Mouse (Mus musculus) MEL (cell line): ENCODE measurements around the gene Tgfb1.

Source experiments
- CTCF ChIP-seq, 3 experiments: IDR thresholded peaks in 2 of 3; conservative IDR thresholded peaks in 1 of 3; 2 replicates each; pipeline ENCODE4 v1.5.1; 2011 to 2012; ENCODE audit warnings: low read length in 3 of 3, low read depth in 2 of 3, mild to moderate bottlenecking in 2 of 3, improper control_type of control experiment in 1 of 3, inconsistent platforms in 1 of 3, mixed read lengths in 1 of 3, moderate library complexity in 1 of 3; ENCODE audit not compliant: control insufficient read depth in 1 of 3, insufficient read depth in 1 of 3, poor library complexity in 1 of 3, severe bottlenecking in 1 of 3
- GABPA ChIP-seq: IDR thresholded peaks from 2 replicates; pipeline ENCODE4 v1.6.1; 2012; ENCODE audit warnings: low read depth, mild to moderate bottlenecking, inconsistent platforms, low read length, improper control_type of control experiment, moderate library complexity
- GATA1 ChIP-seq: IDR thresholded peaks from 2 replicates; pipeline ENCODE4 v1.6.1; 2011; ENCODE audit warnings: low read depth, low read length, improper control_type of control experiment
- POLR2A ChIP-seq, 2 experiments: IDR thresholded peaks; 2 replicates each; pipeline ENCODE4 v1.6.1; 2011 to 2012; ENCODE audit warnings: low read length in 2 of 2, mild to moderate bottlenecking in 2 of 2, control low read depth in 1 of 2, improper control_type of control experiment in 1 of 2, low read depth in 1 of 2, moderate library complexity in 1 of 2; ENCODE audit not compliant: control insufficient read depth in 1 of 2, insufficient read depth in 1 of 2, poor library complexity in 1 of 2
- POLR2AphosphoS2 ChIP-seq: IDR thresholded peaks from 2 replicates; pipeline ENCODE4 v1.6.1; 2011; ENCODE audit warnings: low read length, improper control_type of control experiment
- POLR2AphosphoS5 ChIP-seq: IDR thresholded peaks from 2 replicates; pipeline ENCODE4 v1.6.1; 2012; ENCODE audit warnings: low read depth, borderline replicate concordance, mild to moderate bottlenecking, inconsistent platforms, low read length, moderate library complexity, mixed read lengths
- RAD21 ChIP-seq: IDR thresholded peaks from 2 replicates; pipeline ENCODE4 v1.6.1; 2011; ENCODE audit warnings: mild to moderate bottlenecking, low read depth, low read length, improper control_type of control experiment
- UBTF ChIP-seq: IDR thresholded peaks from 2 replicates; pipeline ENCODE4 v1.6.1; 2012; ENCODE audit warnings: low read depth, mild to moderate bottlenecking, inconsistent platforms, low read length, improper control_type of control experiment, moderate library complexity, borderline replicate concordance; ENCODE audit not compliant: insufficient read depth
- ZNF384 ChIP-seq: IDR thresholded peaks from 2 replicates; pipeline ENCODE4 v1.6.1; 2012; ENCODE audit warnings: low read depth, mild to moderate bottlenecking, inconsistent platforms, low read length, improper control_type of control experiment

DNA sequence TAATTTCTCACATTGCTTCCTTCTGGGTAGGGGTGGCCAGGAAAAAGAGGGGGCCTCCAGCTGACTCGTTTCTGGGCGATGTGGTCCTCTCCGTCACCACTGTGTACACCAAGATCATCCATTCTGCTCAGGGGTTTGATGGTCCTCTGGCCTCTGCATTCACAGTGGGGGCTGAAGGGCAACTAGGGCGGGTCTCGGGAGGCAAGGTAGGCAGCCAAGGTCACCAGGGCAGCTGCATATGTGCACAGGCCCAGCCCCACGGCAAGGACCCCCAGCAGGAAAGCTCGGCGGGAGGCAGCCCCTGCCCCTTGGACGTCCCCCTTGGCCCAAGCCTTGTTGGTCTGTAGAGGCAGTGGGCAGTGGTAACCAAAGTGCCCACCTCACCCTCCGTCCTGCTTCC lies 17.6 kb upstream of the Tgfb1 start:
- TF ChIP-seq UBTF (no peak), POLR2AphosphoS5 (no peak), CTCF (IDR thresholded peaks at IDR 0.05 in 2 of 3, conservative IDR thresholded peaks at IDR 0.05 in 1 of 3; ENCODE audit: control insufficient read depth in 1 of 3, insufficient read depth in 1 of 3, low read depth in 2 of 3, low read length in 3 of 3, poor library complexity in 1 of 3, severe bottlenecking in 1 of 3) (no peak), RAD21 (no peak), POLR2AphosphoS2 (no peak), POLR2A (IDR thresholded peaks at IDR 0.05; ENCODE audit: control insufficient read depth in 1 of 2, insufficient read depth in 1 of 2, low read depth in 1 of 2, low read length in 2 of 2, poor library complexity in 1 of 2) (no peak), GATA1 (no peak), GABPA (no peak), ZNF384 (no peak)
